Mouse (Mus musculus): ENCODE measurements around the gene Kctd15.
A peak's percentile ranks its signal among the peaks of the same experiment; 100 is the strongest.

The Kctd15 gene

GRCm38 (mm10) chr7:34662227-34662626 lies 5.7 kb upstream of the Kctd15 start:
- no peak for DNase-seq

- no peak for DNase-seq
Observed at GRCm38 (mm10) chr7:34659386-34660085, 3.0 kb upstream of the Kctd15 start.

- peak; percentile 97 to 98 for DNase-seq
Observed at GRCm38 (mm10) chr7:34655086-34655839, 1.3 kb downstream of the Kctd15 start.

GRCm38 (mm10) chr7:34654441-34655085 lies 2.0 kb downstream of the Kctd15 start:
- DNase-seq = peak; percentile 81 to 84

- peak; percentile 53 to 54 for DNase-seq
Observed at GRCm38 (mm10) chr7:34653731-34654440, 2.6 kb downstream of the Kctd15 start.

GRCm38 (mm10) chr7:34652751-34653502 lies 3.6 kb downstream of the Kctd15 start:
- peak in 1 of 2 experiments; percentile 35 for DNase-seq

GRCm38 (mm10) chr7:34651381-34651780 lies 5.2 kb downstream of the Kctd15 start:
- no peak for DNase-seq

- DNase-seq = peak; percentile 81 to 89
Observed at GRCm38 (mm10) chr7:34647052-34647451, 9.5 kb downstream of the Kctd15 start.

GRCm38 (mm10) chr7:34646144-34646795 lies 10.3 kb downstream of the Kctd15 start:
- no peak for DNase-seq

- DNase-seq = no peak
Observed at GRCm38 (mm10) chr7:34645623-34646022, 10.9 kb downstream of the Kctd15 start.

GRCm38 (mm10) chr7:34644591-34644990 lies 11.9 kb downstream of the Kctd15 start:
- no peak for DNase-seq

- no peak for DNase-seq
Observed at GRCm38 (mm10) chr7:34643329-34643728, 13.2 kb downstream of the Kctd15 start.

GRCm38 (mm10) chr7:34641968-34642367 lies 14.6 kb downstream of the Kctd15 start:
- no peak for DNase-seq

- DNase-seq = no peak
Observed at GRCm38 (mm10) chr7:34639798-34640197, 16.7 kb downstream of the Kctd15 start.

- DNase-seq = peak; percentile 33 to 71
Observed at GRCm38 (mm10) chr7:34636661-34637060, 19.9 kb downstream of the Kctd15 start.

GRCm38 (mm10) chr7:34632966-34633742 lies 23.4 kb downstream of the Kctd15 start:
- no peak for DNase-seq

- peak; percentile 46 to 57 for DNase-seq
Observed at GRCm38 (mm10) chr7:34630211-34631085, 26.1 kb downstream of the Kctd15 start.

- no peak for DNase-seq
Observed at GRCm38 (mm10) chr7:34629702-34630210, 26.8 kb downstream of the Kctd15 start.

GRCm38 (mm10) chr7:34620411-34620810 lies 36.1 kb downstream of the Kctd15 start:
- DNase-seq = no peak

Data from cerebellum, postnatal 14 days (tissue).